Mouse (Mus musculus): Measurements from ENCODE around the gene Ndrg4. TPM values are rescaled to one million over a fixed set of nuclear protein-coding genes. Genes with fewer than 3 reads are reported as not detected.

The Ndrg4 gene
- total and polyA plus RNA-seq, 3 experiments = 1.6 to 2.1 (median 1.7) TPM

DNA sequence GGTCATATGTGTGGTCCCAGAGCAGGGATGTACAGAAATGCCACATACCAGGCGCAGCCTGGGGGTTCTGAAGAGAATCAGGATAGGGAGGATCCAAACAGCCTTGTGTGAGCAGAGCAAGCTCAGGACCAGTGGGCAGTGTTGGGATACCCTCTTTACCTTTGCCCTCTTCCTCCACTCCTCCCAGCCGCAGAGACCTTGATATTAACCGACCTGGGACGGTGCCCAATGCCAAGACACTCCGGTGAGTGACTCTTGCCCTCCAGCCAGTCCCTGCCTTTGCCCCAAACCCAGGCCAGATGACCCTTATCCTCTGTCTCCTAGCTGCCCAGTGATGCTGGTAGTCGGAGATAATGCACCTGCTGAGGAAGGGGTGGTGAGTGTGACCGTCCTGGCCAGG, 32.8 kb downstream of the Ndrg4 start:
- Histone ChIP-seq H3K4me2 (ENCODE audit: insufficient read depth, low read depth, poor library complexity, severe bottlenecking) (no peak overlapping the region), H3K79me2 (replicated peaks; ENCODE audit: control insufficient read depth, extremely low read depth, insufficient read depth, poor library complexity, severe bottlenecking) (no peaks in the 10 kb centered on the region), H3K4me3 (replicated peaks in 1 of 3; ENCODE audit: low read depth in 2 of 3, low read length in 2 of 3, poor library complexity in 1 of 3) (no peak overlapping the region), H3K9me3 (replicated peaks; ENCODE audit: low read length) (no peaks in the 10 kb centered on the region), H3K36me3 (replicated peaks in 1 of 2; ENCODE audit: control insufficient read depth in 1 of 2, insufficient read depth in 1 of 2, low read length in 1 of 2) (no peaks in the 10 kb centered on the region), H3K4me1 (ENCODE audit: control insufficient read depth in 1 of 2, insufficient read depth in 2 of 2) (peaks cover 0 to 11% of the 10 kb centered on the region in 2 experiments; a peak in 2 of 4 replicates), H3K9ac (ENCODE audit: insufficient read depth, low read depth) (no peak overlapping the region), H3K27ac (ENCODE audit: insufficient read depth, low read depth) (no peak overlapping the region), H3K27me3 (replicated peaks) (peaks cover 4% of the 10 kb centered on the region)
- dilution Hi-C loops (cut with MboI; ENCODE audit: extremely low pct_ligation_motif_present, extremely low pct_unique_long_range_greater_than_20kb, low sequenced_read_pairs) = no loop called here
- TF ChIP-seq TCF12 (IDR thresholded peaks at IDR 0.05; ENCODE audit: low read depth, low read length) (no peak), UBTF (IDR thresholded peaks at IDR 0.05; ENCODE audit: low read depth, low read length) (no peak), MAX (IDR thresholded peaks at IDR 0.05; ENCODE audit: low read length) (no peak), MAFK (IDR thresholded peaks at IDR 0.05; ENCODE audit: insufficient replicate concordance, low read length) (no peak), MYC (IDR thresholded peaks at IDR 0.05; ENCODE audit: low read depth, low read length) (no peak), ETS1 (conservative IDR thresholded peaks at IDR 0.05; ENCODE audit: low read depth, low read length) (no peak), MAZ (IDR thresholded peaks at IDR 0.05; ENCODE audit: low read depth, low read length) (no peak), ZNF384 (IDR thresholded peaks at IDR 0.05; ENCODE audit: low read depth, low read length) (no peak), SMC3 (IDR thresholded peaks at IDR 0.05; ENCODE audit: low read depth, low read length) (no peak), RCOR1 (conservative IDR thresholded peaks at IDR 0.05; ENCODE audit: low read depth, low read length) (no peak), KAT2A (IDR thresholded peaks at IDR 0.05; ENCODE audit: insufficient replicate concordance, low read length) (no peak), IRF4 (IDR thresholded peaks at IDR 0.05; ENCODE audit: low read depth, low read length) (no peak), CTCF (conservative IDR thresholded peaks at IDR 0.05 in 1 of 2, IDR thresholded peaks at IDR 0.05 in 1 of 2; ENCODE audit: low read depth in 2 of 2, low read length in 2 of 2) (no peak)
- DNase-seq (ENCODE audit: extremely low read depth) = no peak
- in situ Hi-C loops (cut with MboI; ENCODE audit: low pct_ligation_motif_present, low pct_unique_long_range_greater_than_20kb, low sequenced_read_pairs) = no loop called here

DNA sequence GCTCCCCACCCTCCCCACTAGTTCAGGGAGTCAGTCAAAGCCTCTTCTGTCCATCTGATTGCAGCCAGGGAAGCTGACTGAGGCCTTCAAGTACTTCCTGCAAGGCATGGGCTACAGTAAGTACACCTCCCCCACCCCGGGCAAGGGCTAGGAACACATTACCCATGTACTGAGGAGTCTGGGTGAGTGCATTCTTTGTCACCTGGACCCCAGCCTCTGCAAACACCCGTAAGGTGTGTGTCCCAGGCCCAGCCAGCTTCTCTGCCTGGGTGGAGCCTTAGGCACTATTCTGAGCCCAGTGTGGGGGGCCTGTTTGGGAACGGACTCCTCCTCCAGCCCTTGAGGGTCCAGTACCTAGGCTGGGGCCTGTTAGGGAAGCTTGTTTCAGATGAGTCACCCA, 34.2 kb downstream of the Ndrg4 start:
- in situ Hi-C loops (cut with MboI; ENCODE audit: low pct_ligation_motif_present, low pct_unique_long_range_greater_than_20kb, low sequenced_read_pairs) (no loop called here), dilution Hi-C loops (cut with MboI; ENCODE audit: extremely low pct_ligation_motif_present, extremely low pct_unique_long_range_greater_than_20kb, low sequenced_read_pairs) (no loop called here)
- TF ChIP-seq SMC3 (IDR thresholded peaks at IDR 0.05; ENCODE audit: low read depth, low read length) (no peak), USF1 (IDR thresholded peaks at IDR 0.05; ENCODE audit: low read depth, low read length) (no peak), EP300 (IDR thresholded peaks at IDR 0.05; ENCODE audit: low read length) (no peak), IRF4 (IDR thresholded peaks at IDR 0.05; ENCODE audit: low read depth, low read length) (no peak), GABPA (IDR thresholded peaks at IDR 0.05; ENCODE audit: insufficient replicate concordance, low read depth, low read length) (no peak), UBTF (IDR thresholded peaks at IDR 0.05; ENCODE audit: low read depth, low read length) (no peak), RAD21 (IDR thresholded peaks at IDR 0.05; ENCODE audit: low read depth, low read length) (no peak), CHD1 (IDR thresholded peaks at IDR 0.05; ENCODE audit: low read depth, low read length) (no peak), ZNF384 (IDR thresholded peaks at IDR 0.05; ENCODE audit: low read depth, low read length) (no peak), BHLHE40 (IDR thresholded peaks at IDR 0.05; ENCODE audit: low read depth, low read length) (no peak), USF2 (conservative IDR thresholded peaks at IDR 0.05; ENCODE audit: low read depth, low read length) (no peak), JUN (IDR thresholded peaks at IDR 0.05; ENCODE audit: insufficient read depth, low read depth, low read length) (no peak), CTCF (conservative IDR thresholded peaks at IDR 0.05 in 1 of 2, IDR thresholded peaks at IDR 0.05 in 1 of 2; ENCODE audit: low read depth in 2 of 2, low read length in 2 of 2) (no peak), ELF1 (IDR thresholded peaks at IDR 0.05; ENCODE audit: low read depth, low read length) (no peak)
- no peak for DNase-seq (ENCODE audit: extremely low read depth)
- Histone ChIP-seq H3K36me3 (replicated peaks in 1 of 2; ENCODE audit: control insufficient read depth in 1 of 2, insufficient read depth in 1 of 2, low read length in 1 of 2) (no peaks in the 10 kb centered on the region), H3K27ac (ENCODE audit: insufficient read depth, low read depth) (no peak overlapping the region), H3K9ac (ENCODE audit: insufficient read depth, low read depth) (no peak overlapping the region), H3K9me3 (replicated peaks; ENCODE audit: low read length) (no peaks in the 10 kb centered on the region), H3K79me2 (replicated peaks; ENCODE audit: control insufficient read depth, extremely low read depth, insufficient read depth, poor library complexity, severe bottlenecking) (no peaks in the 10 kb centered on the region), H3K4me1 (ENCODE audit: control insufficient read depth in 1 of 2, insufficient read depth in 2 of 2) (peaks cover 0 to 17% of the 10 kb centered on the region in 2 experiments; a peak in 2 of 4 replicates), H3K4me3 (replicated peaks in 1 of 3; ENCODE audit: low read depth in 2 of 3, low read length in 2 of 3, poor library complexity in 1 of 3) (no peak overlapping the region), H3K4me2 (ENCODE audit: insufficient read depth, low read depth, poor library complexity, severe bottlenecking) (no peak overlapping the region), H3K27me3 (replicated peaks) (no peaks in the 10 kb centered on the region)
